Mouse (Mus musculus): ENCODE measurements around the gene Igfn1. TPM values are rescaled to one million over a fixed set of nuclear protein-coding genes. Genes with fewer than 3 reads are reported as not detected.

The Igfn1 gene
- polyA plus RNA-seq, 1 experiment from 2014 or later = not detected

DNA sequence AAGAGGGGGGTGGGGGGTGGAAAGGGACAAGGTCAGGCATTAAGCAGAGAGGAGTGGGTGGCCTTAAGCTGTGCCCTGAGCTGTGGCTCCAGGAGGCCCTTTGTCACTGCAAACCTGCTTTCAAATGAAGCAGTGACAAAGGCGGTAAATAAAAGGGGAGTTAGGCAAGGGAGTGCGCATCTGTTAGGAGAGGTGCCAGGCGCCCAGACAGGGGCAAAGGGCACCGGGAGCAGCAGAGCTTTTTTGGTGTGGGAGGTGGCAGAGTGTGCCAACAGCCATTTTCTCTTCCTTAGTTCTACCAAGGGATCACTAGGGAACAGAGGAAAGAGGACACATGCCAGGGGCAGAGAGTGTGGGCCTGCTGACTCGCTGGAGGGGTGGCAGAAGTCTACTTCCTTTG lies 88.9 kb downstream of the Igfn1 start:
- DNase-seq (ENCODE audit: low spot score) (no peak), ATAC-seq (replicated peaks; ENCODE audit: low FRiP score, low TSS enrichment, low read depth) (no peak)
- H3K9me3 ChIP-seq (ENCODE audit: control insufficient read depth, low read length) = no peaks in the 10 kb centered on the region
- H3K27me3 ChIP-seq (replicated peaks; ENCODE audit: control insufficient read depth, insufficient read depth, low read length) = peaks cover 68% of the 10 kb centered on the region
- WGBS = 10% methylated on average over 5 of the region's 5 CpGs
- H3K4me2 ChIP-seq (ENCODE audit: low read length) = no peak overlapping the region
- no peak overlapping the region for H3K9ac ChIP-seq (ENCODE audit: low read length)
- no peaks in the 10 kb centered on the region for H3K4me1 ChIP-seq (replicated peaks; ENCODE audit: control insufficient read depth, insufficient read depth, low read length)
- H3K36me3 ChIP-seq (ENCODE audit: control insufficient read depth, insufficient read depth, low read length) = no peaks in the 10 kb centered on the region
- no peak overlapping the region for H3K27ac ChIP-seq (ENCODE audit: low read depth)
- H3K4me3 ChIP-seq (ENCODE audit: low read depth, low read length) = no peak overlapping the region

- WGBS = 39% methylated on average over 5 of the region's 5 CpGs
- no peak overlapping the region for H3K9ac ChIP-seq (ENCODE audit: low read length)
- H3K4me1 ChIP-seq (replicated peaks; ENCODE audit: control insufficient read depth, insufficient read depth, low read length) = no peaks in the 10 kb centered on the region
- H3K27ac ChIP-seq (ENCODE audit: low read depth) = no peak overlapping the region
- H3K27me3 ChIP-seq (replicated peaks; ENCODE audit: control insufficient read depth, insufficient read depth, low read length) = peaks cover 62% of the 10 kb centered on the region
- H3K4me2 ChIP-seq (ENCODE audit: low read length) = no peak overlapping the region
- no peak for DNase-seq (ENCODE audit: low spot score)
- H3K9me3 ChIP-seq (ENCODE audit: control insufficient read depth, low read length) = no peaks in the 10 kb centered on the region
- H3K4me3 ChIP-seq (ENCODE audit: low read depth, low read length) = no peak overlapping the region
- H3K36me3 ChIP-seq (ENCODE audit: control insufficient read depth, insufficient read depth, low read length) = no peaks in the 10 kb centered on the region
- ATAC-seq (replicated peaks; ENCODE audit: low FRiP score, low TSS enrichment, low read depth) = no peak
These were observed 89.6 kb downstream of the Igfn1 start for GRCm38 (mm10) chr1:135916486-135917058.

DNA sequence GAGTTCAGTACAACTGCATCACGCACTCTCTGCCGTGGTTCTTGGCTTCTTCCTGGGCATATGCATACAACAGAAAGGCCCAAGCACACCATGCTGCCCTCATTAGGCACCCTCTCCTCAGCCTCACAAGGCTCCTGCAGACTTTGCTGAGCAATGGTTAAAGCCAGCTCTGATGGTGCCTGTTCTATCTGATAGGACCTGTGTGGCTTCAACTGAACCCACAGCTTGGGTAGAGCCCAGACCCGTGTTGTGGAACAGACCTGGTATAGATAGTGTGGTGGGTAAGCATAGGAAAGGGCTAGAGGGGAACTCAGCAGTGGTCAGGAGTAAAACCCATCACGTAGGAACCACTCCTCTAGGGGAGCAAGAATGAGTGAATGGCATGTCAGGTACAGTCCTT lies 92.5 kb downstream of the Igfn1 start:
- H3K4me1 ChIP-seq (replicated peaks; ENCODE audit: control insufficient read depth, insufficient read depth, low read length) = no peaks in the 10 kb centered on the region
- DNase-seq (ENCODE audit: low spot score) = no peak
- WGBS = 75% methylated on average over 4 of the region's 4 CpGs
- no peak overlapping the region for H3K9ac ChIP-seq (ENCODE audit: low read length)
- H3K36me3 ChIP-seq (ENCODE audit: control insufficient read depth, insufficient read depth, low read length) = no peaks in the 10 kb centered on the region
- no peak overlapping the region for H3K4me2 ChIP-seq (ENCODE audit: low read length)
- H3K9me3 ChIP-seq (ENCODE audit: control insufficient read depth, low read length) = no peaks in the 10 kb centered on the region
- no peak overlapping the region for H3K4me3 ChIP-seq (ENCODE audit: low read depth, low read length)
- H3K27ac ChIP-seq (ENCODE audit: low read depth) = no peak overlapping the region
- no peak for ATAC-seq (replicated peaks; ENCODE audit: low FRiP score, low TSS enrichment, low read depth)
- peaks cover 36% of the 10 kb centered on the region for H3K27me3 ChIP-seq (replicated peaks; ENCODE audit: control insufficient read depth, insufficient read depth, low read length)

- 23% methylated on average over 6 of the region's 6 CpGs for WGBS
- ATAC-seq (replicated peaks; ENCODE audit: low FRiP score, low TSS enrichment, low read depth) = no peak
These were observed 96.8 kb downstream of the Igfn1 start for GRCm38 (mm10) chr1:135909381-135909780.

DNA sequence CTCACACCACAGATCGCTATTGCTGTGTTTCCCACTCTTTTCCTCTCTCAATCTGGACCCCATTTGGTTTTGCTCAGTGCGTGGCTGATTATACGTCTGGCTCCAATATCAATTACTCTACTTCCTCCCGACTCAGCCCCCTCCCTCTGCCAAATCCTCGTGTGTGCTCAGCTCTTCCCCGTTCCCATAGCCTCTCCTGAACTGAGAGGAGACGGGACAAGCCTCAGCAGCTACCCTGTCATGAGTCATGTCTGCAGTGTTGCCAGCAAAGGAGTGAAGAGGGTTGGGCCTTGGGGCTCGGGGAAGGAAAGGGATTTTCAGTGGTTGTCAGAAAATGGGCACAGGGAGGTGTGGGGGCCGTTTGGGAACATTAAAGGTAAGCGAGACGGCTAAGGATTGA lies 99.4 kb downstream of the Igfn1 start:
- 67% methylated on average over 11 of the region's 11 CpGs for WGBS
- Histone ChIP-seq H3K4me2 (ENCODE audit: low read length) (no peak overlapping the region), H3K27ac (ENCODE audit: low read depth) (no peak overlapping the region), H3K4me3 (ENCODE audit: low read depth, low read length) (no peak overlapping the region), H3K9ac (ENCODE audit: low read length) (no peak overlapping the region), H3K27me3 (replicated peaks; ENCODE audit: control insufficient read depth, insufficient read depth, low read length) (no peaks in the 10 kb centered on the region), H3K36me3 (ENCODE audit: control insufficient read depth, insufficient read depth, low read length) (no peaks in the 10 kb centered on the region), H3K4me1 (replicated peaks; ENCODE audit: control insufficient read depth, insufficient read depth, low read length) (no peaks in the 10 kb centered on the region), H3K9me3 (ENCODE audit: control insufficient read depth, low read length) (no peaks in the 10 kb centered on the region)
- DNase-seq (ENCODE audit: low spot score) (no peak), ATAC-seq (replicated peaks; ENCODE audit: low FRiP score, low TSS enrichment, low read depth) (no peak)

More at GRCm38 (mm10) chr1:135909381-135909780, 96.8 kb downstream of the Igfn1 start:
- Histone ChIP-seq H3K4me2 (ENCODE audit: low read length) (no peak overlapping the region), H3K27me3 (replicated peaks; ENCODE audit: control insufficient read depth, insufficient read depth, low read length) (no peaks in the 10 kb centered on the region), H3K9ac (ENCODE audit: low read length) (no peak overlapping the region), H3K9me3 (ENCODE audit: control insufficient read depth, low read length) (no peaks in the 10 kb centered on the region), H3K27ac (ENCODE audit: low read depth) (no peak overlapping the region), H3K4me1 (replicated peaks; ENCODE audit: control insufficient read depth, insufficient read depth, low read length) (no peaks in the 10 kb centered on the region), H3K4me3 (ENCODE audit: low read depth, low read length) (no peak overlapping the region), H3K36me3 (ENCODE audit: control insufficient read depth, insufficient read depth, low read length) (no peaks in the 10 kb centered on the region)
- DNase-seq (ENCODE audit: low spot score) = no peak

Other genes starting within 250 kb of the Igfn1 start
- 56.0 and 58.2 TPM in 2 replicates for gene Phlda3, start 240.2 kb downstream of the Igfn1 start, polyA plus RNA-seq (2014; fragmentation: Nextera tagmentation; extraction: Ambion mirVana)
- 5.8 and 6.4 TPM in 2 replicates for gene Tnni1, start 226.9 kb downstream of the Igfn1 start, polyA plus RNA-seq (2014; fragmentation: Nextera tagmentation; extraction: Ambion mirVana)
- 92.9 and 105 TPM in 2 replicates for gene Lad1, start 187.7 kb downstream of the Igfn1 start, polyA plus RNA-seq (2014; fragmentation: Nextera tagmentation; extraction: Ambion mirVana)
- gene Tnnt2, start 170.0 kb downstream of the Igfn1 start, polyA plus RNA-seq (2014; fragmentation: Nextera tagmentation; extraction: Ambion mirVana) = 11.1 and 13.2 TPM in 2 replicates
- 0.08 TPM in 1 of 2 replicates, not detected in the other for gene Pkp1, start 87.1 kb downstream of the Igfn1 start, polyA plus RNA-seq (2014; fragmentation: Nextera tagmentation; extraction: Ambion mirVana)
- 90.6 and 99.5 TPM in 2 replicates for gene Tmem9, start 1.8 kb upstream of the Igfn1 start, polyA plus RNA-seq (2014; fragmentation: Nextera tagmentation; extraction: Ambion mirVana)
- 0.35 TPM in 1 of 2 replicates, not detected in the other for gene Ascl5, start 44.5 kb upstream of the Igfn1 start, polyA plus RNA-seq (2014; fragmentation: Nextera tagmentation; extraction: Ambion mirVana)
- 0.08 TPM in 1 of 2 replicates, not detected in the other for gene Cacna1s, start 46.4 kb upstream of the Igfn1 start, polyA plus RNA-seq (2014; fragmentation: Nextera tagmentation; extraction: Ambion mirVana)
- 5.1 and 5.6 TPM in 2 replicates for gene Kif21b, start 125.0 kb upstream of the Igfn1 start, polyA plus RNA-seq (2014; fragmentation: Nextera tagmentation; extraction: Ambion mirVana)
- gene Mroh3, start 206.5 kb upstream of the Igfn1 start, polyA plus RNA-seq (2014; fragmentation: Nextera tagmentation; extraction: Ambion mirVana) = 0.91 and 1.1 TPM in 2 replicates
- gene Inava, start 227.9 kb upstream of the Igfn1 start, polyA plus RNA-seq (2014; fragmentation: Nextera tagmentation; extraction: Ambion mirVana) = 30.9 and 32.5 TPM in 2 replicates

All from intestine, embryonic 14.5 days (tissue).